Mouse (Mus musculus): Measurements from ENCODE around the gene Vmn1r81. TPM values are rescaled to one million over a fixed set of nuclear protein-coding genes. Genes with fewer than 3 reads are reported as not detected.

Vmn1r81 gene
- not detected in 2 replicates for polyA plus RNA-seq (2014; fragmentation: Nextera tagmentation; extraction: Ambion mirVana)

GRCm38 (mm10) chr7:12268169-12268568 lies at the start of gene Vmn1r81:
Gene Vmn1r81, minus strand, starts transcription at chr7:12268269.
- ATAC-seq (replicated peaks; ENCODE audit: low FRiP score) (no peak), DNase-seq (ENCODE audit: low spot score) (no peak)
- Histone ChIP-seq H3K4me3 (ENCODE audit: low read depth, low read length) (no peak within 1 kb of the TSS), H3K4me2 (no peak within 1 kb of the TSS), H3K9me3 (ENCODE audit: control insufficient read depth, low read length) (peaks cover 2% of the 10 kb centered on the region; the same call in 1 of the 2 replicates), H3K36me3 (ENCODE audit: control insufficient read depth, insufficient read depth, low read length) (no peaks in the 10 kb centered on the region), H3K27me3 (replicated peaks; ENCODE audit: control insufficient read depth, insufficient read depth, low read length) (no peaks in the 10 kb centered on the region), H3K9ac (ENCODE audit: low read depth, low read length) (no peak within 1 kb of the TSS), H3K27ac (ENCODE audit: low read depth, low read length) (no peak within 1 kb of the TSS), H3K4me1 (replicated peaks; ENCODE audit: control insufficient read depth, insufficient read depth, low read length) (no peaks in the 10 kb centered on the region)
- WGBS = 65% methylated on average over 1 of the region's 1 CpGs

GRCm38 (mm10) chr7:12300130-12300529 lies 32.1 kb upstream of the Vmn1r81 start, which contains the start of gene Vmn1r82:
Gene Vmn1r82, plus strand, starts transcription at chr7:12300430.
- H3K27me3 ChIP-seq (replicated peaks; ENCODE audit: control insufficient read depth, insufficient read depth, low read length) = no peaks in the 10 kb centered on the region
- no peak within 1 kb of the TSS for H3K27ac ChIP-seq (ENCODE audit: low read depth, low read length)
- DNase-seq (ENCODE audit: low spot score) = no peak
- no peaks in the 10 kb centered on the region for H3K9me3 ChIP-seq (ENCODE audit: control insufficient read depth, low read length)
- WGBS = 50% methylated on average over 2 of the region's 2 CpGs
- H3K9ac ChIP-seq (ENCODE audit: low read depth, low read length) = no peak within 1 kb of the TSS
- no peaks in the 10 kb centered on the region for H3K4me1 ChIP-seq (replicated peaks; ENCODE audit: control insufficient read depth, insufficient read depth, low read length)
- no peak within 1 kb of the TSS for H3K4me3 ChIP-seq (ENCODE audit: low read depth, low read length)
- no peak within 1 kb of the TSS for H3K4me2 ChIP-seq
- H3K36me3 ChIP-seq (ENCODE audit: control insufficient read depth, insufficient read depth, low read length) = no peaks in the 10 kb centered on the region
- no peak for ATAC-seq (replicated peaks; ENCODE audit: low FRiP score)

GRCm38 (mm10) chr7:12204141-12204540 lies 63.9 kb downstream of the Vmn1r81 start:
- Histone ChIP-seq H3K4me3 (ENCODE audit: low read depth, low read length) (no peak overlapping the region), H3K4me2 (no peak overlapping the region), H3K27ac (ENCODE audit: low read depth, low read length) (no peak overlapping the region), H3K9me3 (ENCODE audit: control insufficient read depth, low read length) (peaks cover 3% of the 10 kb centered on the region; the same call in 1 of the 2 replicates), H3K36me3 (ENCODE audit: control insufficient read depth, insufficient read depth, low read length) (no peaks in the 10 kb centered on the region), H3K27me3 (replicated peaks; ENCODE audit: control insufficient read depth, insufficient read depth, low read length) (no peaks in the 10 kb centered on the region), H3K4me1 (replicated peaks; ENCODE audit: control insufficient read depth, insufficient read depth, low read length) (no peaks in the 10 kb centered on the region), H3K9ac (ENCODE audit: low read depth, low read length) (no peak overlapping the region)
- ATAC-seq (replicated peaks; ENCODE audit: low FRiP score) = no peak
- WGBS = 64% methylated on average over 2 of the region's 2 CpGs
- DNase-seq (ENCODE audit: low spot score) = no peak

Other genes starting within 250 kb of the Vmn1r81 start
- not detected in 2 replicates for gene Vmn1r77, start 231.5 kb downstream of the Vmn1r81 start, polyA plus RNA-seq (2014; fragmentation: Nextera tagmentation; extraction: Ambion mirVana)
- not detected in 2 replicates for gene Vmn1r78, start 118.0 kb downstream of the Vmn1r81 start, polyA plus RNA-seq (2014; fragmentation: Nextera tagmentation; extraction: Ambion mirVana)
- gene Vmn1r79, start 97.0 kb downstream of the Vmn1r81 start, polyA plus RNA-seq (2014; fragmentation: Nextera tagmentation; extraction: Ambion mirVana) = not detected in 2 replicates
- gene Vmn1r80, start 79.0 kb downstream of the Vmn1r81 start, polyA plus RNA-seq (2014; fragmentation: Nextera tagmentation; extraction: Ambion mirVana) = not detected in 2 replicates
- not detected in 2 replicates for gene Vmn1r82, start 32.2 kb upstream of the Vmn1r81 start, polyA plus RNA-seq (2014; fragmentation: Nextera tagmentation; extraction: Ambion mirVana)
- not detected in 2 replicates for gene Vmn1r83, start 61.2 kb upstream of the Vmn1r81 start, polyA plus RNA-seq (2014; fragmentation: Nextera tagmentation; extraction: Ambion mirVana)
- not detected in 2 replicates for gene Vmn1r84, start 101.0 kb upstream of the Vmn1r81 start, polyA plus RNA-seq (2014; fragmentation: Nextera tagmentation; extraction: Ambion mirVana)
- 1.8 and 2.4 TPM in 2 replicates for gene Zfp551, start 154.5 kb upstream of the Vmn1r81 start, polyA plus RNA-seq (2014; fragmentation: Nextera tagmentation; extraction: Ambion mirVana)
- gene Zfp606, start 210.0 kb upstream of the Vmn1r81 start, polyA plus RNA-seq (2014; fragmentation: Nextera tagmentation; extraction: Ambion mirVana) = 11.6 and 12.6 TPM in 2 replicates
- gene 2900092C05Rik, start 244.2 kb upstream of the Vmn1r81 start, polyA plus RNA-seq (2014; fragmentation: Nextera tagmentation; extraction: Ambion mirVana) = not detected in 2 replicates